Mouse (Mus musculus) left cerebral cortex, adult 2 months (tissue): ENCODE results near the gene Slc35f6. TPM values are rescaled to one million over a fixed set of nuclear protein-coding genes. Genes with fewer than 3 reads are reported as not detected.
"Not testable (repeated sequence)": the region's sequence is repeated elsewhere in the genome, so short reads cannot be mapped to it uniquely, and the experiment has no call there.

Experiments used
- DNase-seq, 2 experiments: peaks; one replicate each; pipeline ENCODE4 v3.0.0; 2021 to 2022; ENCODE audit warnings: low spot score in 2 of 2, mixed read lengths in 1 of 2; ENCODE audit errors: extremely low spot score in 1 of 2
- H3K27ac ChIP-seq: fragments of 200-600 bp; 2 replicates; pipeline ENCODE4 v1.8.1; 2022
- H3K4me3 ChIP-seq: fragments of 200-600 bp; 2 replicates; pipeline ENCODE4 v1.8.1; 2022
- CTCF ChIP-seq: fragments of 200-600 bp; IDR thresholded peaks from 2 replicates; pipeline ENCODE4 v1.8.1; 2022; ENCODE audit warnings: antibody characterized with exemption, mild to moderate bottlenecking, moderate library complexity
- intact Hi-C: fragments of 180-260 bp; cut with DNase I; formaldehyde crosslinking; loops from one replicate; pipeline ENCODE4 v1.15.1; 2025
- microRNA-seq, 2 experiments: library from miRNA; unstranded; fragments of <30 nt; microRNA quantifications; one replicate each; pipeline ENCODE4 v1.2.0; 2021
- total RNA-seq, 2 experiments: library from RNA; stranded (reverse); gene quantifications; 2 replicates each; pipeline ENCODE4 v1.2.3; 2021

Slc35f6 gene
- total RNA-seq, 2 experiments from 2014 or later: 42.2 to 45.6 TPM

DNA sequence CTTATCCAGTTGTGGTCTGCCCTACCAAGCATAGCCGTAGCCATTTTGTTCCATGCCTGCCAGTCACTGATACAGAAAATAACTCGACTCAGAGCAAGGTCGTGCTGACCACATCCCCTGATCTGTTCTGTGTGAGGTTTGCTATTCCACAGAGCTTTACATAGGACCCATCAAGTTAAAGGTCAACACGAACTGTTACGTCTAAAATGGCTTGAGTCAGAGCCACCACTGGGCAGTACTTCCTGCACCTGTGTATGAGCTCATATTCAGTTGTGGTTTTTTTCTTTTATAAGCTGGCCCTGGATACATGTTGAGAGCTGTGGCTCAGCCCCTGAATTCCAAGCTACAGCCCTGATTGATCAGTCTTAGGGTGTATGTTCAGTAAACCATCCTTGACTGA lies 31.9 kb downstream of the Slc35f6 start:
- no peak for TF ChIP-seq CTCF
- Histone ChIP-seq H3K4me3 (no peak overlapping the region), H3K27ac (no peak overlapping the region)
- DNase-seq: no peak
- intact Hi-C loops: no loop called here

DNA sequence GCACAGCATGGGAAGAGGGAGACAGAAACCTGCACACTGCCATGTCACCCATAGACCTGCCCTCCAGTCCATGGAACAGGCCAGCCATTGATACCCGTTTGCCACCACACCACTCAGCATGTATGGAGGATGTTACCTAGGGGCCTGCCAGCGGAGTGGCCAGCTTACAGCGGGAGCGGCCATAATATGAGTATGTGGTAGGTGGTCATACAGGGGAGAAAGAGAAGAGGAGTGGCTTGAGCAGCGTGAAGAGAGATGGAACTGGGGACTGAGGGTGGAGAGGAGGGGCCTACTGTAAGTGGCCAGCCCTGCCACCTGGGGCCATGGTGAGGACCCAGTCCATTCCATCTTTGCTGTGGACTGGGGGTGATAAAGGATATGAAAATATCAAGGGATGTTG lies 34.2 kb downstream of the Slc35f6 start:
- no peak for DNase-seq
- no peak overlapping the region for H3K4me3 ChIP-seq
- H3K27ac ChIP-seq: no peak overlapping the region
- TF ChIP-seq CTCF: no peak
- intact Hi-C loops: no loop called here

DNA sequence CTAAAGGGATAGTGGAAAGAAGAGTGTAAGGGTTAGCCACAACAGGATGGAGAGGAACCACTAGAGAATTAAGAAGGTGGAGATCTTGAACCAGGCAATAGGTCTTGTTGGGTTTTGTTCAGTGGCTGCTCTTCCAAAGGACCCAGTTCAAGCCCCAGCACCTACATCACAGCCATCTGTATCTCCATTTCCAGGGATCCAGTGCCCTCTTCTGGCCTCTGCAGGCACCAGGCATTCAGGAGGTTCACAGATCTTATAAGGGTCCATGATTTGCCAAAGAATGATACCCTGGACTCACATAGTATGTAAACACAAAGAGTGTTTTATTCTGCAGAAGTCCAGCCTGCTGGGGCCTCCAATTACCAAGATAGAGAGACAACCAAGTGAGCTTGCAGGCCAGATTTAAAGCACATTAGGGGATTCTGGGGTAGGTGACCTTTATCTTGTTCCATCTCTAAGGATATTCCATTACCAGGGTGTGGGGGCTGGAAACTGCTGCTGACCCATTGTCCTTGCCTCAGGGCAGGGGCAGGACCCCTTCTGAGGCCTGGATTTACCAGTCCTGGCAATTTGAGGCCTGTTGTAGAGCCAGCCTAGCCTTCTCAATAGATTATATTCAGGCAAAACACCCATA lies 35.4 kb downstream of the Slc35f6 start:
- intact Hi-C loops: no loop called here
- no peak for DNase-seq
- Histone ChIP-seq H3K27ac (no peak overlapping the region), H3K4me3 (no peak overlapping the region)
- peak; percentile 36 for TF ChIP-seq CTCF

DNA sequence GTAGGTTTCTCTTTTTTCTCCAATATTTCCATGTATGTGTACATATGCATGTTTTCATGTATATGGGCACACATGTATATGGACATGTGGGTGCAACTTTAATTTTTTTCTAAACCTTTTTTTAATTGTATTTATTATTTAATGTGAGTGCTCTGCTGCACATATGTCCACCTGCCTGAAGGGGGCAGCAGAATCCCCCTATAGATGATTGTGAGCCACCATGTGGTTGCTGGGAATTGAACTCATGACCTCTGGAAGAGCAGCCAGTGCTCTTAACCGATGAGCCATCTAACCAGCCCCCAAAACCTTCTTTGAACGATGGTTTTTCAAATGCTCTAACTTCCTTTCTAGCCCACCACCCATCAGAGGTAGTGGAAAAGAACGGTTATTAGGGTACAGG lies 36.3 kb downstream of the Slc35f6 start:
- peak; percentile 47 for TF ChIP-seq CTCF
- Histone ChIP-seq H3K27ac (no peak overlapping the region), H3K4me3 (no peak overlapping the region)
- DNase-seq: no peak
- intact Hi-C loops: no loop called here

DNA sequence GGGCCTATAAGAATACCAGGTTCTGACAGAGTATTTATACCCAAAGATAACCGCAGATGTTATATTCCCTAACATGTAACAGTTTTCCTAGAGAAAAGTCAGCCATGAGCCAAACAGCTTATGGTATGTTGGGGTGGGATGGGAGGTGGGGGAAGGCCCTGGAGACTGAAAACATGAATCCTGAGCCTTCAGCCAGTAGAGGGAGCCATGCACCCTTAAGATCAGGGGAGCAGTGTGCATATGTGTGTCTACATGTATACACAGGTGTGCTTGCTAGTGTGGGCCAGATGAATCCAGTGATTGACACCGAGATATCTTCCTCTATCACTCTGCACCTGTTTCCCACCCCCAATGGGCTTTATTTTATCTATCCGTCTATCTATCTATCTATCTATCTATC lies 39.0 kb downstream of the Slc35f6 start:
- TF ChIP-seq CTCF: peak; percentile 69
- peak; percentile 26 to 36 for DNase-seq
- H3K27ac ChIP-seq: no peak overlapping the region
- intact Hi-C loops: no loop called here
- H3K4me3 ChIP-seq: no peak overlapping the region

DNA sequence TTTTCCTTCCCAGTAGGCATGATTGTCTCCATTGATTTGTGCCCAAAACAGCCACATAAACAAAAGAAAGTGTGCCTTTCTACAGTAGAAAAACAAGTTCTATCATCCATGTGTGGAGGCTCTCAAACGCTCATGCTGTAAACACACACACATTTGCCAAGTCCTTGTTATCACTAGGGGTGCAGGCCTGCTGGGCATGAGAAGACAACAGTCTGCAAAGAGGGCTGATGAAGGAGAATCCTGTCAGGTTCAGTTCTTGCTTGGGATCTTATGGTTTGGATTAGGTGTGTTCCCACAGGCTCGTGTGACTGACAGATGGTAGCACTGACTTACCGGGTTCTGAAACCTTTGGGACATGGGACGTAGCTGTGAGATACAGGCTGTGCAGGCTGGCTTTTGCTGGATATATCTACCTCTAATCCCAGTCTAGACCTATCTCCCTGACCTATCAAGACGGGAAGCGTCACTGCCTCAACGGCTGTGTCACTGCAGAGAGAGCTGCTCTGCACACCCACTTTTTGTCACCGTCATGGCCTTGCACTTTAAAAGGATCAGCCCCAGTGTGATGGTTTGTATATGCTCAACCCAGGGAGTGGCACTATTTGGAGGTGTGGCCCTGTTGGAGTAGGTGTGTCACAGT lies 52.7 kb downstream of the Slc35f6 start:
- intact Hi-C loops: no loop called here

DNA sequence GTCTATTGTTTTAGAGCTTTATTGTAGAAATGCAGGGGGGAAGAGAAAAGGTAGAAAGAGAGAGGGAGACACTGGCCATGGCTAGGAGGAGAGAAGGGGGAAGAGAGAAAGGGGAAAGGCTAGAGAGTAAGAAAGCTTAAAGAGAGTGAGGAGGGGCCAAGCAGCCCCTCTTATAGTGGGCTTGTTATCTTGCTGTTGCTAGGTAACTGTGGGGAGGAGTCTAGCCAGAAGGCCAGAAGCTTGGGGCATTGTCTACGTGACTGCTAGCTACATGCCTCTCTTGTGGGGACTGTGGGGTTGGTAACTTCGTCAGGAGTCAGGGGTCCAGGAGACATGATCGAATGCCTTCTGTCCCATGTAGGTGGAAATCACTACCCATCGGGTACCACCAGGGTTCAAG lies 53.6 kb downstream of the Slc35f6 start:
- intact Hi-C loops, H3K27ac ChIP-seq, H3K4me3 ChIP-seq, DNase-seq: not testable (repeated sequence)

More for the DNA sequence above, 52.7 kb downstream of the Slc35f6 start:
- no peak for DNase-seq
- Histone ChIP-seq H3K4me3 (no peak overlapping the region), H3K27ac (no peak overlapping the region)
- no peak for TF ChIP-seq CTCF

DNA sequence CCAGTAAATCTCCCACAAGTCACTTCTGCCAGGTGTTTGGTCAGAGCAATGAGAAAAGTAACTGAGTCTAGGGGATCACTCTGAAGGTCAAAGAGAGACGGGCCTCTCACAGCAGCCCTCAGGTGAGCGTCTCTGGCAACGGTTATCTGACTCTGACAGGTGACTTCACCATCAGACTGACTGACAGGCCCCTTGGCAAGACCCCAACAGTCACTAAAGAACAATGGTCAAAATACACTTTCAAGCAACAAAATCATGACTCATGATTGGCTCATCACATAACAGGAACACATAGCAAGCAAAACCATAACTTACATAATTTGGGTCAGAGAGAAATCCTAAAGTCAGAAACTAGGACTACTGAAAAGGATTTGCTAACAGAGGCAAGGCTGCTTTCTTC lies 54.1 kb downstream of the Slc35f6 start:
- DNase-seq: no peak
- intact Hi-C loops: no loop called here
- TF ChIP-seq CTCF: no peak
- no peak overlapping the region for H3K27ac ChIP-seq
- no peak overlapping the region for H3K4me3 ChIP-seq

Small RNA genes within 50 kb of the gene (microRNA-seq; reads per million reads assigned to microRNA genes)
- 0 to 0.24 reads per million in 2 experiments for gene Mir5625

Other genes with a start within 250 kb of the Slc35f6 start
- gene Otof, start 186.0 kb upstream of the Slc35f6 start, total RNA-seq: 10 to 100 TPM; 20.7 to 27.5 TPM
- not detected for gene 1700001C02Rik, start 181.9 kb upstream of the Slc35f6 start, total RNA-seq
- not detected for gene Cib4, start 102.1 kb upstream of the Slc35f6 start, total RNA-seq
- gene Kcnk3, start 59.8 kb upstream of the Slc35f6 start, total RNA-seq: 10 to 100 TPM; 22.4 to 23.1 TPM
- gene Cenpa, start 18.8 kb downstream of the Slc35f6 start, total RNA-seq: 1 to 10 TPM; 5.5 to 6.2 TPM
- 10 to 100 TPM; 21.2 to 27.3 TPM for gene Dpysl5, start 63.6 kb downstream of the Slc35f6 start, total RNA-seq
- 100 to 1,000 TPM; 219 to 236 TPM for gene Mapre3, start 166.7 kb downstream of the Slc35f6 start, total RNA-seq
- gene Tmem214, start 220.1 kb downstream of the Slc35f6 start, total RNA-seq: 10 to 100 TPM; 64.2 to 71.0 TPM
- 10 to 100 TPM; 17.2 to 17.8 TPM for gene Agbl5, start 240.8 kb downstream of the Slc35f6 start, total RNA-seq